Comparison of ENCODE assay signal across 9 mouse cellular contexts in the genomic region with DNA sequence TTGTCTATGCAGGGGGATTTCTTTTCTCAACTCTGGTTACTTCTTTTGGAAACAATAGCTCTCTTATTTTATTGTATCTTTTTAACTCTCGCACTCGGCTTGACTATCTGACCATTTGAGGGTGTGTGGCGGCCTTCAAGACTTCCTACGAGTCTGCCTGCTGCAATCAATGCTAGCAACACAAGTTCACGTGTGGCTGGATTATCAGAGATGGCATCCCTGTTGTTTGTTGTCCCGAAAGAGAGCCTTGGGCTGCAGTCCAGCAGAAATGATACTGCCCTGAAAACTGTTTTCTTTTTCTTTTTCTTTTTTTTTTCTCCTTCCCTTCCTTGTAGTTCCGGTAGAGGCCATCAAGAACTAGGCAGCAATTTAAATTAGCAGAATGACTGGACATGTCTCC. TPM values are rescaled to one million over a fixed set of nuclear protein-coding genes. Genes with fewer than 3 reads are reported as not detected.
DNase-seq lines count a peak whose midpoint lies in the region; ATAC-seq and TF ChIP-seq lines count a peak whose summit lies in the region.
"Had no signal": no experiment of that assay in that cellular context is flagged by ENCODE, and none has a peak within 500 bp of the region (broad histone marks: within the 10 kb centered on the region; RNA-seq: fewer than 3 reads in every experiment).

No protein-coding gene starts in this region.

- H3K4me2 ChIP-seq in midbrain, embryonic 13.5 days (replicated peaks) = peak overlapping the region; percentile 96
- H3K4me2 ChIP-seq in midbrain, embryonic 11.5 days = no peak overlapping the region
- peak overlapping the region; percentile 89 for H3K4me2 ChIP-seq in stomach, postnatal 0 days (replicated peaks; ENCODE audit: low read depth)

- H3K9me3 ChIP-seq in midbrain, embryonic 13.5 days = no peaks in the 10 kb centered on the region
- H3K9me3 ChIP-seq in midbrain, embryonic 11.5 days (ENCODE audit: control insufficient read depth, low read length) = no peaks in the 10 kb centered on the region
- H3K9me3 ChIP-seq in hindbrain, embryonic 10.5 days = no peaks in the 10 kb centered on the region
- H3K9me3 ChIP-seq in limb, embryonic 10.5 days (replicated peaks) = no peaks in the 10 kb centered on the region
- no peaks in the 10 kb centered on the region for H3K9me3 ChIP-seq in stomach, postnatal 0 days (ENCODE audit: control insufficient read depth, low read length)

- no peaks in the 10 kb centered on the region for H3K36me3 ChIP-seq in midbrain, embryonic 13.5 days
- no peaks in the 10 kb centered on the region for H3K36me3 ChIP-seq in midbrain, embryonic 11.5 days (ENCODE audit: control insufficient read depth, insufficient read depth, low read length)
- H3K36me3 ChIP-seq in hindbrain, embryonic 10.5 days = no peaks in the 10 kb centered on the region
- no peaks in the 10 kb centered on the region for H3K36me3 ChIP-seq in limb, embryonic 10.5 days
- no peaks in the 10 kb centered on the region for H3K36me3 ChIP-seq in stomach, postnatal 0 days (ENCODE audit: control insufficient read depth, insufficient read depth, low read length)

- no peak for ATAC-seq in midbrain, embryonic 13.5 days
- no peak for ATAC-seq in midbrain, embryonic 11.5 days (ENCODE audit: low FRiP score)
- no peak for ATAC-seq in stomach, postnatal 0 days (ENCODE audit: low FRiP score, low TSS enrichment)

- 48% methylated on average over 7 of the region's 7 CpGs for WGBS in midbrain, embryonic 13.5 days
- 69% methylated on average over 7 of the region's 7 CpGs for WGBS in midbrain, embryonic 11.5 days
- 53% methylated on average over 7 of the region's 7 CpGs for WGBS in hindbrain, embryonic 10.5 days
- WGBS in limb, embryonic 10.5 days = 40% methylated on average over 7 of the region's 7 CpGs
- WGBS in stomach, postnatal 0 days = 20% methylated on average over 7 of the region's 7 CpGs

- peak overlapping the region; percentile 74 for H3K4me3 ChIP-seq in midbrain, embryonic 13.5 days (replicated peaks)
- no peak overlapping the region for H3K4me3 ChIP-seq in midbrain, embryonic 11.5 days (ENCODE audit: low read depth, low read length)
- peak overlapping the region; percentile 77 for H3K4me3 ChIP-seq in hindbrain, embryonic 10.5 days
- peak overlapping the region; percentile 83 for H3K4me3 ChIP-seq in limb, embryonic 10.5 days
- H3K4me3 ChIP-seq in stomach, postnatal 0 days (ENCODE audit: low read depth, low read length) = peak overlapping the region; percentile 67
- H3K4me3 ChIP-seq: megakaryocyte, embryonic 14.5 days had no signal

- no peak overlapping the region for H3K9ac ChIP-seq in midbrain, embryonic 13.5 days (replicated peaks)
- H3K9ac ChIP-seq in midbrain, embryonic 11.5 days (ENCODE audit: low read length) = no peak overlapping the region
- H3K9ac ChIP-seq in stomach, postnatal 0 days (ENCODE audit: low read length) = peak overlapping the region; percentile 45

- DNase-seq in midbrain, embryonic 11.5 days (ENCODE audit: low spot score, missing footprints) = no peak
- no peak for DNase-seq in hindbrain, embryonic 10.5 days (ENCODE audit: low spot score)
- DNase-seq in limb, embryonic 10.5 days (ENCODE audit: low spot score) = no peak
- DNase-seq in stomach, postnatal 0 days (ENCODE audit: low spot score) = no peak
- DNase-seq in cerebellum, adult 11-12 months = no peak
- no peak for DNase-seq in right cerebral cortex, postnatal 25 days

- H3K27ac ChIP-seq in midbrain, embryonic 13.5 days = no peak overlapping the region
- no peak overlapping the region for H3K27ac ChIP-seq in midbrain, embryonic 11.5 days (ENCODE audit: low read depth, low read length)
- H3K27ac ChIP-seq in hindbrain, embryonic 10.5 days = no peak overlapping the region; the same call in 1 of the 2 replicates
- H3K27ac ChIP-seq in limb, embryonic 10.5 days = peak overlapping the region; percentile 97
- H3K27ac ChIP-seq in stomach, postnatal 0 days (replicated peaks) = peak overlapping the region; percentile 90

- no peak for TF ChIP-seq EP300 in stomach, postnatal 0 days (optimal IDR thresholded peaks at IDR 0.05)

- no peaks in the 10 kb centered on the region for H3K27me3 ChIP-seq in midbrain, embryonic 13.5 days
- peaks cover 2% of the 10 kb centered on the region; the same call in 1 of the 2 replicates for H3K27me3 ChIP-seq in midbrain, embryonic 11.5 days (ENCODE audit: control insufficient read depth, insufficient read depth, low read length)
- no peaks in the 10 kb centered on the region; the same call in 1 of the 2 replicates for H3K27me3 ChIP-seq in hindbrain, embryonic 10.5 days (ENCODE audit: insufficient read depth, poor library complexity, severe bottlenecking)
- no peaks in the 10 kb centered on the region for H3K27me3 ChIP-seq in limb, embryonic 10.5 days (ENCODE audit: low read depth, poor library complexity, severe bottlenecking)
- H3K27me3 ChIP-seq in stomach, postnatal 0 days (ENCODE audit: control insufficient read depth, insufficient read depth, low read length) = no peaks in the 10 kb centered on the region

- peak; percentile 10; the same call in 1 of the 2 replicates for TF ChIP-seq CTCF in stomach, postnatal 0 days (IDR thresholded peaks at IDR 0.05; ENCODE audit: low read depth)

- peaks cover 29% of the 10 kb centered on the region for H3K4me1 ChIP-seq in midbrain, embryonic 13.5 days (replicated peaks)
- H3K4me1 ChIP-seq in midbrain, embryonic 11.5 days (ENCODE audit: control insufficient read depth, insufficient read depth, low read length) = peaks cover 3% of the 10 kb centered on the region; the same call in 1 of the 2 replicates
- peaks cover 42% of the 10 kb centered on the region for H3K4me1 ChIP-seq in hindbrain, embryonic 10.5 days (replicated peaks)
- peaks cover 71% of the 10 kb centered on the region for H3K4me1 ChIP-seq in limb, embryonic 10.5 days
- H3K4me1 ChIP-seq in stomach, postnatal 0 days (replicated peaks; ENCODE audit: control insufficient read depth, insufficient read depth) = no peaks in the 10 kb centered on the region
- H3K4me1 ChIP-seq: megakaryocyte, embryonic 14.5 days had no signal

RNA-seq across cellular contexts. Expression of a gene that starts 2.6 kb away (rescaled TPM):
- 13.1 and 13.5 TPM in 2 replicates for polyA plus RNA-seq in midbrain, embryonic 13.5 days (2015; fragmentation: Nextera tagmentation; extraction: Ambion mirVana)
- polyA plus RNA-seq in midbrain, embryonic 11.5 days (2014; fragmentation: Nextera tagmentation; extraction: Ambion mirVana) = 1.3 and 1.9 TPM in 2 replicates
- polyA plus RNA-seq in hindbrain, embryonic 10.5 days (2016; fragmentation: Nextera tagmentation; extraction: Ambion mirVana) = 3.0 and 5.1 TPM in 2 replicates
- 7.6 and 8.0 TPM in 2 replicates for polyA plus RNA-seq in limb, embryonic 10.5 days (2016; fragmentation: Nextera tagmentation; extraction: Ambion mirVana)
- polyA plus RNA-seq in stomach, postnatal 0 days (2015; fragmentation: Nextera tagmentation; extraction: Ambion mirVana) = 5.4 and 6.7 TPM in 2 replicates

RNA-seq across cellular contexts. Expression of a gene that starts 47.9 kb away (rescaled TPM):
- polyA plus RNA-seq in midbrain, embryonic 13.5 days (2015; fragmentation: Nextera tagmentation; extraction: Ambion mirVana) = not detected in 2 replicates
- polyA plus RNA-seq in midbrain, embryonic 11.5 days (2014; fragmentation: Nextera tagmentation; extraction: Ambion mirVana) = not detected in 2 replicates
- not detected in 2 replicates for polyA plus RNA-seq in hindbrain, embryonic 10.5 days (2016; fragmentation: Nextera tagmentation; extraction: Ambion mirVana)
- polyA plus RNA-seq in limb, embryonic 10.5 days (2016; fragmentation: Nextera tagmentation; extraction: Ambion mirVana) = not detected in 2 replicates
- not detected in 2 replicates for polyA plus RNA-seq in stomach, postnatal 0 days (2015; fragmentation: Nextera tagmentation; extraction: Ambion mirVana)
- polyA plus RNA-seq: urinary bladder, adult 2 months had no signal

Comparison
In these comparisons a context has a peak if more than half of its experiments do, and no peak if none do; other contexts are left out.
1. H3K27ac ChIP-seq: peak in limb, embryonic 10.5 days (single experiment) and stomach, postnatal 0 days (single experiment); none in midbrain, embryonic 13.5 days (single experiment), midbrain, embryonic 11.5 days (single experiment) and hindbrain, embryonic 10.5 days (single experiment).